Mouse (Mus musculus) intestine, embryonic 14.5 days (tissue): ENCODE measurements around the gene Mfsd5. TPM values are rescaled to one million over a fixed set of nuclear protein-coding genes. Genes with fewer than 3 reads are reported as not detected.

Source experiments
- ATAC-seq: fragments of 200-750 bp; cut with Nextera tagmentation; replicated peaks from 2 replicates; pipeline ENCODE4 v1.8.0; 2017; ENCODE audit warnings: low read depth, moderate number of reproducible peaks, moderate TSS enrichment, moderate library complexity; ENCODE audit not compliant: low FRiP score, low TSS enrichment
- DNase-seq: peaks from one replicate; pipeline ENCODE4 v3.0.0-alpha.2; 2018; ENCODE audit warnings: low spot score
- H3K27ac ChIP-seq: fragments of 300-500 bp; sonication (generic); 2 replicates; pipeline ENCODE4 v1.5.1; 2014; ENCODE audit warnings: low read depth, mild to moderate bottlenecking, control low read depth
- H3K27me3 ChIP-seq: fragments of 300-500 bp; sonication (generic); replicated peaks from 2 replicates; pipeline ENCODE4 v1.6.1; 2014; ENCODE audit warnings: low read length, control low read depth; ENCODE audit not compliant: control insufficient read depth, insufficient read depth
- H3K36me3 ChIP-seq: fragments of 300-500 bp; sonication (generic); 2 replicates; pipeline ENCODE4 v1.6.1; 2014; ENCODE audit warnings: low read length, control low read depth; ENCODE audit not compliant: control insufficient read depth, insufficient read depth
- H3K4me1 ChIP-seq: fragments of 300-500 bp; sonication (generic); replicated peaks from 2 replicates; pipeline ENCODE4 v1.6.1; 2014; ENCODE audit warnings: low read length, control low read depth, mixed read lengths; ENCODE audit not compliant: control insufficient read depth, insufficient read depth
- H3K4me2 ChIP-seq: fragments of 300-500 bp; sonication (generic); 2 replicates; pipeline ENCODE4 v1.6.1; 2014; ENCODE audit warnings: low read length
- H3K4me3 ChIP-seq: fragments of 300-500 bp; sonication (generic); 2 replicates; pipeline ENCODE4 v1.5.1; 2014; ENCODE audit warnings: low read depth, low read length, control low read depth, mixed read lengths
- H3K9ac ChIP-seq: fragments of 300-500 bp; sonication (generic); 2 replicates; pipeline ENCODE4 v1.6.1; 2014; ENCODE audit warnings: mild to moderate bottlenecking, low read length
- H3K9me3 ChIP-seq: fragments of 300-500 bp; sonication (generic); 2 replicates; pipeline ENCODE4 v1.6.1; 2016; ENCODE audit warnings: low read length, control low read depth; ENCODE audit not compliant: control insufficient read depth
- WGBS: fragments of 180-500 bp; shearing (Covaris S2); extraction: QIAGEN DNeasy Blood & Tissue Kit; methylation state at CpG from one replicate; pipeline ENCODE4 v1.1.7; 2014; 5-methylcytosine and 5-hydroxymethylcytosine counted together
- polyA plus RNA-seq: library from polyadenylated mRNA; unstranded; fragments of >200 nt; fragmentation: Nextera tagmentation; extraction: Ambion mirVana; gene quantifications from 2 replicates; pipeline ENCODE4 v1.2.1, GENCODE M21; 2014

Gene Mfsd5
- polyA plus RNA-seq, 1 experiment from 2014 or later = 67.1 TPM

DNA sequence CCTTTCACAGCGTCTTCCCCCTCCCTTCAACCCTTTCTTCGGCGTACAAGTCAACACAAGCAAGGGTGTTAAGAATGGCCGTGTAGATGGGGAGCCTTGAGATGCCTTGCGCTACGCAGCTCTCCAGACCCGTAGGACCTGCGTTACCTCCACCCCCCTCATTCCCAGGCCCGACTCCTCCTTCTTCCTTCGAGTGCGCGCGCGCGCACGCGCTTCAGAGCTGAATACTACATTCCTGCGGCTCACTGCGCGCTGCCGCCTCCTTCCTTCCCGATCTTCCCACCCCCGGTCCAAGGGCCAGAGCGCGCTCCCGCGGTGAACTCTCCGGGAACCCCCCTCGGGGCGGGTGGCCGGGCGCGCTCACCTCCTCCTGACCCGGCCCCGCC, 32.4 kb upstream of the Mfsd5 start:
- Histone ChIP-seq H3K9ac (peak overlapping the region; percentile 58), H3K4me2 (peak overlapping the region; percentile 95), H3K36me3 (no peaks in the 10 kb centered on the region), H3K27me3 (no peaks in the 10 kb centered on the region), H3K27ac (peak overlapping the region; percentile 94), H3K4me1 (peaks cover 57% of the 10 kb centered on the region), H3K9me3 (no peaks in the 10 kb centered on the region), H3K4me3 (peak overlapping the region; percentile 62)
- under 1% methylated on average over 33 of the region's 35 CpGs for WGBS
- ATAC-seq = peak; percentile 82
- peak; percentile 95 for DNase-seq

DNA sequence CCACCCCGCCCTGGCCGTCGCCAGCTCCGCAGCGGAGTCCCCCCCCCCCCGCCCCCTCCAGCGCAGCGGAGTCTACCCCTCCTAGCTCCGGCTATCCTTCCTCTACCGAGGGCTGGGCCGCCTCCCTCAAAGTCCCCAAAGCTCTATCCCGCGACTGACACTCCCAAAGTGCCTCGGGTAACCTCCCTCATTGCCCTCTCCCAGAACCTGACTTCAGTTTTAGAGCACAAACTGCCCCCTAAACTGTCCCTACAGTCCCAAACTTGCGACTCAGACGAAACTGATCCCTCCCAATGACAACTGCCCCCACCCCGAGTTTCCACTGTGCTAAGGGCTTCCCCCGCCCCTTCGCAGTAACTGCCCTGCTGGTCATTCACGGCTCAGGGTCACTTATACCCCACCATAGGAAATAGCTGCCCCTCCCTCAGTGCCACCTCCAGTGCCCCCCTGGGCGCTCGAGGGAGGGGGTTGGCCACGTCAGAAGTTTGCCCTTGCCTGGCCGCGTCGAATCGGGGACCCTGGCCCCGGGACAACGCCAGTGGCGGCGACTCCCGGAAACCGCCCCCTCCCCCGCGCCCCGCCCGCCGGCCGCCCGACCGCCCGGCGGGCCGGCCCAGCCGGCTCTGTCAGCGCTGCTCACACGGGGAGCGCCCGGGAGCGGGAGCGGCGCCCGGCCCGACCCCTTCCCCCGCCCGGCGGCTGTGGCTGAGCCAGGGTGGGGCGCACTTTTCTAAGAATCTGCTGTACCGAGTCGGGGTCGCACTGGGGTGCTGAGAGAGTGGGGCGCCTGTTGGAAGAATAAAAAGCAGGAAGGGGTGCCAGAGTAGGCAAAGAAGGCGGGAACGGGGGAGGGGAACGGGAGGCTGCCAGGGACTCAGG, 31.8 kb upstream of the Mfsd5 start:
- peak; percentile 67 for ATAC-seq
- peak overlapping the region; percentile 94 for H3K27ac ChIP-seq
- peak; percentile 90 for DNase-seq
- H3K4me2 ChIP-seq = peak overlapping the region; percentile 95
- H3K36me3 ChIP-seq = no peaks in the 10 kb centered on the region
- no peaks in the 10 kb centered on the region for H3K27me3 ChIP-seq
- peaks cover 54% of the 10 kb centered on the region for H3K4me1 ChIP-seq
- H3K9me3 ChIP-seq = no peaks in the 10 kb centered on the region
- 2% methylated on average over 53 of the region's 65 CpGs for WGBS
- peak overlapping the region; percentile 62 for H3K4me3 ChIP-seq
- peak overlapping the region; percentile 57 for H3K9ac ChIP-seq

DNA sequence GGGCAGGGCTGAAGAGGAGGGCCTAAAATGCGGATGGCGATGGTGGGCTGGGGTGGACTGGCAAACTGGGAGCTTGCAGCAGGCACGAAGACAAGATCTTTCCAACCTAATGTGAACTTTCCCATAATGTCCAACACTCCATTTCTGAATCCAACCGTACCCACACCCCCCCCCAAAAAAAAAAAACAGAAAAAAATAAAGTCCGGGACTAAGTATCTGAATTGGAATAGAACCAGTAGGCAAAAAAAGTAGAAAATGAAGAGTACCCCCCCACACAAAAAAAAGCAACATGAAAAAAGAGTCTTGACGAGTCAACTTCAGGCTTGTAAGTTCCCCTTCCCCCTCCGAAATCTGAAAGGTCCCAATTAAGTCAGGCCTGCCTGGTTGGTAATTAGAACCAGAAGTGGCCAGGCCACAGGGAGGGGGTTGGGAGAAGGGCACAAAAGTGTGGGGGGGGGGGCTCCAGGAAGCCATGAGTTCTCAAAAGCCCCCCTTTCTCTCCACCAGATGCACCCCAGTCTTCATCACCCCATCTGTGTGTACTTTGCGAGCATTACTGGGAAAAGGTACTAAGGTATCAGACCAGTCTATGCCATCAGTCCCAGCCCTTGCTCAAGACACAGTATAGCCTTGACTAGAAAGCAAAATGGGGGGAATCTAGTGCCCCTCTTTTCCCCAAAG, 31.0 kb upstream of the Mfsd5 start:
- peak overlapping the region; percentile 94 for H3K27ac ChIP-seq
- H3K4me2 ChIP-seq = peak overlapping the region; percentile 95
- peaks cover 47% of the 10 kb centered on the region for H3K4me1 ChIP-seq
- DNase-seq = no peak
- no peaks in the 10 kb centered on the region for H3K36me3 ChIP-seq
- H3K9me3 ChIP-seq = no peaks in the 10 kb centered on the region
- no peak for ATAC-seq
- H3K4me3 ChIP-seq = peak overlapping the region; percentile 62
- peak overlapping the region; percentile 57 for H3K9ac ChIP-seq
- H3K27me3 ChIP-seq = no peaks in the 10 kb centered on the region
- WGBS = 14% methylated on average over 8 of the region's 8 CpGs

DNA sequence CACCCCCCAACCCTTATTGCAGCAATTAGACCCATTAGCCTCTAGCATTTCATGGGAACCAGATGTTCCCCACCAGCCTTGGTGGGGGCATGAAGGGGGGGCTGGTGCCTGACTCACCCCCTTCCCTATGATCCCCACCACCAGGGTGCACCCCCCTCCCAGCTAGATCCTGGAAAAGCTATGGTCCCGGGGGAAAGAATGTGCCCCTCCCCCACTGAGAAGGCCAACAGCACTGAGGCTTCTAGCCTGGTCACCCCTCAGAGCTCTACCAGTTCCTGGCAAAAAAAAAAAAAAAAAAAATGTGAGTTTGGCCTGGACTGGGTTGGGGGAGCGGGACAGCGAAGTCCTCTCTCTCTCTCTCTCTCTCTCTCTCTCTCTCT, 30.5 kb upstream of the Mfsd5 start:
- Histone ChIP-seq H3K9ac (no peak overlapping the region; the same call in 1 of the 2 replicates), H3K36me3 (no peaks in the 10 kb centered on the region), H3K27me3 (no peaks in the 10 kb centered on the region), H3K9me3 (no peaks in the 10 kb centered on the region), H3K4me3 (no peak overlapping the region), H3K27ac (peak overlapping the region; percentile 94; the same call in 1 of the 2 replicates), H3K4me2 (peak overlapping the region; percentile 95), H3K4me1 (peaks cover 41% of the 10 kb centered on the region)
- DNase-seq (no peak), ATAC-seq (no peak)
- 12% methylated on average over 3 of the region's 3 CpGs for WGBS

DNA sequence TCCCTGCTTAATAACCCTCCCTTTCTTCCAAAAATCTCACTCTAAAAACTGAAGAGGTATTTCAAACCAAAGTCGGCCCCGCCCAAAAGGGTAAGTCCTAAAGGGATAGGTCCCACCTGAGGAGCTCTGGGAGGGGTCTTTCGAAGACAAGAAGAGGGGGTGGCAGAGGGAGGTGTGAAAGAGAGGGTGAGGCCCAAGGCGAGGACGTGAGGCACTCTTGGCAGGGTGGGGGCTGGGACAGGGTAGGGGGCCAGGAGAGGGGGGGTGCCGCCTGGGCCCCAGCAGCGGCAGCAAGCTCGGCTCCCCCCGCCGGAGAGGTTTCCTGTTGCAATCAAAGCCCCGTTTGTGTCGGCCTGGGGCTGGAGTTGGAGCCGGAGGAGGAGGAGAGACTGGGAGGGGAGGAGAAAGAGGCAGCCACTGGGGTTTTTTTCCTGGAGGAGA, 30.0 kb upstream of the Mfsd5 start:
- WGBS = 8% methylated on average over 10 of the region's 13 CpGs
- Histone ChIP-seq H3K4me2 (peak overlapping the region; percentile 95), H3K36me3 (no peaks in the 10 kb centered on the region), H3K4me1 (peaks cover 37% of the 10 kb centered on the region), H3K9ac (peak overlapping the region; percentile 32; the same call in 1 of the 2 replicates), H3K27ac (peak overlapping the region; percentile 94), H3K27me3 (no peaks in the 10 kb centered on the region), H3K9me3 (no peaks in the 10 kb centered on the region), H3K4me3 (peak overlapping the region; percentile 16; the same call in 1 of the 2 replicates)
- DNase-seq (no peak), ATAC-seq (no peak)

DNA sequence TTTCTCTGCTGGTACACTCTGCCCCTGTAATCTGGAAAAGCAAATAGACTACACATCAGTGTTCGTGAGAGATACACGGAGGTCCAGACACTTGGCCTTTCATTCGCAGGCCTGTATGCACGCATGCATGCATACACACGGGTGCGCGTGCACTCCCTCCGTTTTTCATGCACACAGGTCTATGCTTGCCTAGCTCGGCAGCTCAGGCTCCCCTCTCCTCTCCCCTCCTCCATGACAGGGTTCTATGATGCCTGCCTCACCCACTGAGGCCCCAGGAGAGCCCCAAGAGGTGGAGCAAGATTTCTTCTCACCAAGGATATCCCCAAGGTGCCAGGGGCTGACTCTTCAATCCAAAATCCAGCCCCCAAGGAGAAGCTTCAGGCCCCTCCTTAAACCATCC, 29.3 kb upstream of the Mfsd5 start:
- 46% methylated on average over 9 of the region's 9 CpGs for WGBS
- no peak for DNase-seq
- peak overlapping the region; percentile 94 for H3K27ac ChIP-seq
- H3K4me3 ChIP-seq = no peak overlapping the region
- no peaks in the 10 kb centered on the region for H3K27me3 ChIP-seq
- H3K36me3 ChIP-seq = no peaks in the 10 kb centered on the region
- no peak for ATAC-seq
- peak overlapping the region; percentile 95 for H3K4me2 ChIP-seq
- H3K9ac ChIP-seq = no peak overlapping the region
- H3K9me3 ChIP-seq = no peaks in the 10 kb centered on the region
- peaks cover 31% of the 10 kb centered on the region for H3K4me1 ChIP-seq

DNA sequence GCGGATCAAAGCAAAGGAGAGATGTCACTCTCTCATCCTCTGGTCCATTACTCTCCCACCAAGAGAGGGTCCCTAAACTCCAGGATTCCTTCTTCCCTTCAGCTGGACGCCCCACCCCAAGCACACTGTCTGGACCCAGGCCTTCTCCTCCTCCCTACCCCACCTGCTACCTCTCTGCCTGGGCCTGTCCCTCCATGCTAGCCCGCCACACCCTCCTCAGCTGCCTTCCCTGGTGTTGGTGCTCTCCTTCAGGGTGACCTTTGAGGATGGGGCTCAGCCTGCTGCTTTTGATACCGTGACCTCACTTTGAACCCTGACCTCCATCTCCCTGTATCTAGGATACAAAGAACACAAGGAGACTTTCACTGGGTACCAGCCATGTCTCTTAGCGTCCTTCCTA, 28.7 kb upstream of the Mfsd5 start:
- Histone ChIP-seq H3K4me1 (peaks cover 27% of the 10 kb centered on the region), H3K27ac (no peak overlapping the region), H3K27me3 (no peaks in the 10 kb centered on the region), H3K4me3 (no peak overlapping the region), H3K9ac (no peak overlapping the region), H3K4me2 (no peak overlapping the region), H3K9me3 (no peaks in the 10 kb centered on the region), H3K36me3 (no peaks in the 10 kb centered on the region)
- no peak for ATAC-seq
- 70% methylated on average over 5 of the region's 5 CpGs for WGBS
- DNase-seq = no peak

DNA sequence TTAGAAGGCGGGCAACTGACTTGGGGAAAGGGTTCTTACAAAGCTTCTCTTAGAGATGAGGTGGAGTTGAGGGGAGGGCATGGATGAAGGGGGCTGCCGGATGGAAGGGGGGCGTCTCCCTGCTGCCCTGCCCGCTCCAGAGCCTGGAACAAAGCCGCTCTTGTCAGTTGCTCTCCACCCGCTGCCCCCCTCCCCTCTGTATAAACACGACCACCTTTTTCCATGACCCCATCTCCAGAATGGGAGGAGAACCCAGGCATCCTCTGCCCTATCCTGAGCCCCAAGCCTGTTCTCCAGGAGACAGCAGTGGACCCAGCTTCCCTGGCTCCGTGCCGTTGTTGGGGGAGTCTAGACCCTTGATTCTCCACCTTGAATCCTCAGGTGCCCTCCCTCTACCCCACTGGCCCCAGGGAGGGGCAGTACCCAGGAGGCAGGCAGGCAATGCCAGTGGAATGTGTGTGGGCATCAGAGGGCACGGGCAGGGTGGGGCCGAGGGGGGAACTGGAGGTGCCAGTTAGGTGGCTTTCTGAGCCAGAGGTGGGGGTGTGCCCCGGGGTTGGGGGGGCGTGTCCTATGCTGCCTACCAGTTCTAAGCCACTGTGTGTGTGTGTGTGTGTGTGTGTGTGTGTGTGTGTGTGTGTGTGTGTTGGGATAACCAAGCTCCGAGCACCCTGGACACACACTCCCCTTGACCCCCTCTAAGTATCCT, 23.6 kb upstream of the Mfsd5 start:
- DNase-seq (no peak), ATAC-seq (no peak)
- Histone ChIP-seq H3K27ac (no peak overlapping the region), H3K9me3 (no peaks in the 10 kb centered on the region), H3K4me1 (peaks cover 19% of the 10 kb centered on the region), H3K4me3 (no peak overlapping the region), H3K27me3 (peaks cover 4% of the 10 kb centered on the region; the same call in 1 of the 2 replicates), H3K4me2 (0 out of 2 replicates have a peak overlapping the region, but pooled peaks have one; percentile 4), H3K36me3 (no peaks in the 10 kb centered on the region), H3K9ac (no peak overlapping the region)
- WGBS = 53% methylated on average over 13 of the region's 14 CpGs
